Mouse (Mus musculus) embryonic facial prominence, embryonic 11.5 days (tissue): ENCODE results near the gene Rcan2. TPM values are rescaled to one million over a fixed set of nuclear protein-coding genes. Genes with fewer than 3 reads are reported as not detected.

Source experiments
- ATAC-seq: fragments of 200-750 bp; cut with Nextera tagmentation; replicated peaks from 2 replicates; pipeline ENCODE4 v1.8.0; 2017; ENCODE audit warnings: low read depth; ENCODE audit not compliant: insufficient number of reproducible peaks, low FRiP score, low TSS enrichment
- DNase-seq: peaks from one replicate; pipeline ENCODE4 v3.0.0-alpha.2; 2015; ENCODE audit warnings: low spot score
- H3K27ac ChIP-seq: fragments of 300-500 bp; sonication (generic); replicated peaks from 2 replicates; pipeline ENCODE4 v1.5.1; 2014; ENCODE audit warnings: mild to moderate bottlenecking, low read depth, low read length, control low read depth
- H3K27me3 ChIP-seq: fragments of 300-500 bp; sonication (generic); 2 replicates; pipeline ENCODE4 v1.6.1; 2014; ENCODE audit warnings: mild to moderate bottlenecking, low read length, moderate library complexity, mixed read lengths; ENCODE audit not compliant: control insufficient read depth, insufficient read depth
- H3K36me3 ChIP-seq: fragments of 300-500 bp; sonication (generic); replicated peaks from 2 replicates; pipeline ENCODE4 v1.6.1; 2014; ENCODE audit warnings: low read depth, mild to moderate bottlenecking, low read length, moderate library complexity, mixed read lengths; ENCODE audit not compliant: control insufficient read depth, insufficient read depth
- H3K4me1 ChIP-seq: fragments of 300-500 bp; sonication (generic); 2 replicates; pipeline ENCODE4 v1.6.1; 2014; ENCODE audit warnings: low read length, mixed read lengths; ENCODE audit not compliant: control insufficient read depth, insufficient read depth
- H3K4me2 ChIP-seq: fragments of 300-500 bp; sonication (generic); 2 replicates; pipeline ENCODE4 v1.6.1; 2014; ENCODE audit warnings: low read depth, mild to moderate bottlenecking, control low read depth, low read length, moderate library complexity
- H3K4me3 ChIP-seq: fragments of 300-500 bp; sonication (generic); 2 replicates; pipeline ENCODE4 v1.5.1; 2014; ENCODE audit warnings: low read depth, low read length, control low read depth
- H3K9ac ChIP-seq: fragments of 300-500 bp; sonication (generic); replicated peaks from 2 replicates; pipeline ENCODE4 v1.6.1; 2014; ENCODE audit warnings: mild to moderate bottlenecking, control low read depth, low read length
- H3K9me3 ChIP-seq: fragments of 300-500 bp; sonication (generic); replicated peaks from 2 replicates; pipeline ENCODE4 v1.6.1; 2016; ENCODE audit warnings: mild to moderate bottlenecking, low read length, inconsistent platforms, mixed read lengths; ENCODE audit not compliant: control insufficient read depth
- WGBS: fragments of 180-500 bp; shearing (Covaris S2); extraction: QIAGEN DNeasy Blood & Tissue Kit; methylation state at CpG from one replicate; pipeline ENCODE4 v1.1.7; 2014; 5-methylcytosine and 5-hydroxymethylcytosine counted together
- polyA plus RNA-seq: library from polyadenylated mRNA; unstranded; fragments of >200 nt; fragmentation: Nextera tagmentation; extraction: Ambion mirVana; gene quantifications from 2 replicates; pipeline ENCODE4 v1.2.1, GENCODE M21; 2014

Gene Rcan2
- polyA plus RNA-seq, 1 experiment from 2014 or later = 3.1 TPM

- no peaks in the 10 kb centered on the region for H3K4me1 ChIP-seq
- DNase-seq = no peak
- H3K4me2 ChIP-seq = no peak overlapping the region
- H3K27ac ChIP-seq = no peak overlapping the region
- H3K27me3 ChIP-seq = no peaks in the 10 kb centered on the region
- no peak overlapping the region for H3K9ac ChIP-seq
- H3K9me3 ChIP-seq = no peaks in the 10 kb centered on the region
- no peaks in the 10 kb centered on the region for H3K36me3 ChIP-seq
- no peak overlapping the region for H3K4me3 ChIP-seq
- no peak for ATAC-seq
Measured at GRCm38 (mm10) chr17:44071680-44072079, 270.5 kb downstream of the Rcan2 start.

DNA sequence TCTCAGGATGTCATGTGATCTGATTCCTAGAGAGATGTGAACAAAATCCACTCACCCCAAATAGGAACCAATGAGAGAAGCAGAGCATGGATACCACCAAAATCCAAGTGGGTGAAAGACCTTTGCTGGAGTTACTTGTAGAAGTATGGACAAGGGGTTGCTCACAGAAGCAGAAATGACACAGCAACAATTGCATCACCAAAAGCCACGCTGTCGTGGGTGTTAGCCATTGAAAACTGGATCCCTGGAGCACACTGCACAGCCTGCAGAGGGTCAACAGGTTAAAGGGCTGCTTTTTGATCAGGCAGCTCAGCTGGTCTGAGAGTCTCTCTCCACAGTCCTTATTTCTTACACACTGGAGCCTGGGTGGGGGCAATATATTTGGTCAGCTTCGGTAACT, 274.4 kb downstream of the Rcan2 start:
- Histone ChIP-seq H3K4me2 (no peak overlapping the region), H3K9me3 (no peaks in the 10 kb centered on the region), H3K27me3 (no peaks in the 10 kb centered on the region), H3K27ac (no peak overlapping the region), H3K4me3 (no peak overlapping the region), H3K4me1 (no peaks in the 10 kb centered on the region), H3K9ac (no peak overlapping the region), H3K36me3 (no peaks in the 10 kb centered on the region)
- ATAC-seq (no peak), DNase-seq (no peak)
- 78% methylated on average over 3 of the region's 3 CpGs for WGBS

- DNase-seq = peak; percentile 59
- ATAC-seq = no peak
Measured at GRCm38 (mm10) chr17:44076051-44076680, 275.0 kb downstream of the Rcan2 start.

DNA sequence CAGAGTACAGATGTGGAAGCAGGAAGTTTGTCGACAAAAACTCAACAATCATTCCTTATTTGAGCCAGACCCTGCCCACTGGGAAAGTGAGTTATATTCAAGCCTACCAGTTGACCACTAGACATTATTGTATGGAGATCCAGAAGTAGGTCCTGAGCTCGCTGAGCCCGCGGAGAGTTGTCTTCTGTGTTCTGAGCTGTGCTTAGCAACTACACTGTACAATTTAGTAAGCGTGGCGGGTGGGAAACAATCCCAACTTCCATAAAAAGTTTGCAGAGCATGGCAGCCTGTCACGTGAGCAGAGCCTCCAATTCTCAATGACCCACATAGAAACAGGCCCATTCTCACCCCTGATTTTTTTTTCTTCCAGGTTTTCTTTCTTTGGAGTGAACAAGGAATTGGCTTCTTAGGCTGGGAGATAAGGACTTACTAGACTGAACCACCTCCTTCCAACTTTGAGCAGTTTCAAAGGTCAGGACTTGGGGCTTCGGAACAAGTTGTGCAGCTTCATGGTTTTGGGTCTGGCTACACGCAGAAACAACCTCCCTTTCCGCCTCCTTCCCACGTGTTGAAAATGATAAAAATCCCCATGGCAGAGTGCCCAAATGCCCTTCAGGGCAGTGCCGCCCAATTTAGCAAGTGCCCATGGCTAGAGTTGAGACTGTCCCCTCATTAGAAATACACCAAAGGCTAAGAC, 276.1 kb downstream of the Rcan2 start:
- Histone ChIP-seq H3K9me3 (no peaks in the 10 kb centered on the region), H3K9ac (no peak overlapping the region), H3K27ac (no peak overlapping the region), H3K4me1 (no peaks in the 10 kb centered on the region), H3K4me2 (no peak overlapping the region), H3K4me3 (no peak overlapping the region), H3K36me3 (no peaks in the 10 kb centered on the region), H3K27me3 (no peaks in the 10 kb centered on the region)
- WGBS = 82% methylated on average over 12 of the region's 12 CpGs
- DNase-seq (no peak), ATAC-seq (no peak)

More at GRCm38 (mm10) chr17:44076051-44076680, 275.0 kb downstream of the Rcan2 start:
- no peaks in the 10 kb centered on the region for H3K27me3 ChIP-seq
- no peak overlapping the region for H3K9ac ChIP-seq
- H3K27ac ChIP-seq = no peak overlapping the region
- WGBS = 51% methylated on average over 6 of the region's 6 CpGs
- no peak overlapping the region for H3K4me3 ChIP-seq
- no peaks in the 10 kb centered on the region for H3K9me3 ChIP-seq
- H3K4me2 ChIP-seq = no peak overlapping the region
- no peaks in the 10 kb centered on the region for H3K36me3 ChIP-seq
- no peaks in the 10 kb centered on the region for H3K4me1 ChIP-seq

- H3K9me3 ChIP-seq = no peaks in the 10 kb centered on the region
- no peak overlapping the region for H3K4me2 ChIP-seq
- DNase-seq (no peak), ATAC-seq (no peak)
- no peaks in the 10 kb centered on the region for H3K4me1 ChIP-seq
- WGBS = 66% methylated on average over 2 of the region's 2 CpGs
- H3K27me3 ChIP-seq = no peaks in the 10 kb centered on the region
- no peak overlapping the region for H3K27ac ChIP-seq
- H3K36me3 ChIP-seq = no peaks in the 10 kb centered on the region
- no peak overlapping the region for H3K9ac ChIP-seq
- H3K4me3 ChIP-seq = no peak overlapping the region
Measured at GRCm38 (mm10) chr17:44077843-44078160, 276.7 kb downstream of the Rcan2 start.

GRCm38 (mm10) chr17:44078631-44079350, 277.6 kb downstream of the Rcan2 start, which contains the start of gene Enpp5:
Enpp5 (plus strand) TSS chr17:44078813.
- peak; percentile 86 for DNase-seq
- no peaks in the 10 kb centered on the region for H3K27me3 ChIP-seq
- H3K4me3 ChIP-seq = peak within 1 kb of the TSS; percentile 59
- peak within 1 kb of the TSS; percentile 90 for H3K4me2 ChIP-seq
- peak within 1 kb of the TSS; percentile 64 for H3K9ac ChIP-seq
- ATAC-seq = peak; percentile 93
- H3K36me3 ChIP-seq = no peaks in the 10 kb centered on the region
- H3K27ac ChIP-seq = no peak within 1 kb of the TSS
- under 1% methylated on average over 30 of the region's 31 CpGs for WGBS
- no peaks in the 10 kb centered on the region for H3K4me1 ChIP-seq
- H3K9me3 ChIP-seq = no peaks in the 10 kb centered on the region

- Histone ChIP-seq H3K4me2 (no peak overlapping the region), H3K4me1 (no peaks in the 10 kb centered on the region), H3K9ac (no peak overlapping the region), H3K36me3 (no peaks in the 10 kb centered on the region), H3K4me3 (no peak overlapping the region), H3K27ac (no peak overlapping the region), H3K9me3 (no peaks in the 10 kb centered on the region), H3K27me3 (no peaks in the 10 kb centered on the region)
- DNase-seq = no peak
- no peak for ATAC-seq
- WGBS = 89% methylated on average over 4 of the region's 4 CpGs
Measured at GRCm38 (mm10) chr17:44083156-44083555, 282.0 kb downstream of the Rcan2 start.

GRCm38 (mm10) chr17:44088226-44088625, 287.1 kb downstream of the Rcan2 start:
- H3K4me1 ChIP-seq = no peaks in the 10 kb centered on the region
- DNase-seq = no peak
- no peaks in the 10 kb centered on the region for H3K9me3 ChIP-seq
- no peak overlapping the region for H3K27ac ChIP-seq
- H3K9ac ChIP-seq = no peak overlapping the region
- H3K27me3 ChIP-seq = no peaks in the 10 kb centered on the region
- ATAC-seq = no peak
- H3K4me2 ChIP-seq = no peak overlapping the region
- H3K4me3 ChIP-seq = no peak overlapping the region
- no peaks in the 10 kb centered on the region for H3K36me3 ChIP-seq
- WGBS = 91% methylated on average over 3 of the region's 3 CpGs
